Mouse (Mus musculus) heart, adult 9 months (tissue): ENCODE data around the gene Simc1.
"Not testable (repeated sequence)": the region's sequence is repeated elsewhere in the genome, so short reads cannot be mapped to it uniquely, and the experiment has no call there.

Source experiments
- DNase-seq, 2 experiments: peaks; one replicate each; pipeline ENCODE4 v3.0.0; 2022; ENCODE audit warnings: low spot score in 2 of 2

Simc1 gene

DNA sequence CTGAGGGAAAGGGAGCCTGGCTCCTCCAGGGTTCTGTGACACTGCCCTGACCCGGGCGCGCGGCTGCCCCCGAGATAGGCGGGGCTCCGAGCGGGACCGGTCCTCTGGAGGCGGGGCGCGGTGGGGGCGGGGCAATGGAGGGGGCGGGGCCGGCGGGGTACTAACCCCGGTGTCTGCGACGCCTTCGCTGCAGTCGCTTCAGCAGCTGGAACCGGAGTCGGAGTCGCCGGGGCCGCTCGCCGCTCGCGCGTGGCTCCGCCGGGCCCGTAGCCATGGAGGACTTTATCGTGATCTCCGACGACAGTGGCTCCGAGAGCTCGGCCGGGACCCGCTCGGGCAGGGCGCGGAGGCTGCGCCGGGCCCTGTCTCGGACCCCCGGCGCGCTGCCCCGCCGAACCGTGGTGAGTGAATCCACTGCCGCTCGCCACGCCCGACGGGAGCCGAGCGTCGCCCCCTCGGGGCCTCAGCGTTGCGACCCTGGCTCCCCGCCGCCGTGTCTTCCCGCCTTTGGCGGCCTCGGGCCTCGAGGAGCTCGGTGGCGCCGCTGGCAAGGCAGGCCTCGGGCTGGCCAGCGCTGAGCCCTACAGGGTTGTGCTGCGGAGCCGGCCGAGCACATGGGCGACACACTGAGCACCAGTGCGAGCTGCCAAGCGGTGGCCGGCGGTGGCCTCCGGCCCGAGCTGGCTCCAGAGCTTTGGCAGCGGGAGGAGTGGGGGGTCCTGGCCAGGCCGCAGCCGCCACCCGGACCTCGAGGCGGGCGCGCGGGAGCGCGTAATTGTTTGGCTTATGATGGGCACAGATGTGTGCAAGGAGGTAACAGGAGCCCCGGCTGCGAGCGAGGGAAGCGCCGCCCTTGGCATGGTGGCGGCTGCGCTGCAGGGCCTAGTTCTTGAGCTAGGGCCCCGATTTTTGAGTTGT, at the start of gene Simc1:
Gene Simc1 (plus strand): TSS at position 176 of the 918 bp plus-strand sequence.
- DNase-seq = peak; percentile 66 to 76

DNA sequence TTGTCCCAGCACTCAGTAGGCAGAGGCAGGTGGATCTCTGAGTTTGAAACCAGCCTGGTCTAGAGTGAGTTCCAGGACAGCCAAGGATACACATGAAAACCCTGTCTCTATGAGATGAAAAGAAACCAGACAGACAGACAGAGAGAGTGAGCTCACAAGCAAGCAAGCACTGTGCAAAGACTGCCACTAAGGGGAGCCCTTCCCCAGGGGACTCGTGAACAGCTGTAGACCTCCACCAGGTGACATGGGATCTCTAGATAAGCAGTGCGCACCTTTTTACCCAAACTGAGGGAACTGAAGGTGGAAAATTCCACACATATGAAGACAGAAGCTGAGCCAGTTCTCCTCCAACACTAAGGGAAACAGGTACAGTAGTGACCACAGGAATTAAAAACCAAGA, 46.5 kb upstream of the Simc1 start:
- no peak for DNase-seq

DNA sequence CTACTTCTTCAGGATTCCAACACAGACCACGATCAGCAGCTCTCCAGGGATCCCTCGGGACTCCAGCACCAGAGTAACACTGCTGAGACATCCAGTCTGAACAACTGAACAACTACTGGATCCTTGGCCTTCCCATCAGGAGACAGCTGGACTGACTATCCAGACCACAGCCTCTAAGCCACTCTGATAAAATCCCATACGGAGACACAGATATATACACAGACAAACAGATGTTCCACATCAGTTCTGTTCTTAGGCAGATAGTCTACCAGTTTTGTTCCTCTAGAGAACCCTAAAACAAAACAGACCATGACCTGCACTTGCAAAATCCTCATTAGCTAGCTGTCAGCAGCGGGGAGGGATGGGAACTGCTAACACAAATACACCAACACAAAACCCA, 44.3 kb upstream of the Simc1 start:
- no peak for DNase-seq

DNA sequence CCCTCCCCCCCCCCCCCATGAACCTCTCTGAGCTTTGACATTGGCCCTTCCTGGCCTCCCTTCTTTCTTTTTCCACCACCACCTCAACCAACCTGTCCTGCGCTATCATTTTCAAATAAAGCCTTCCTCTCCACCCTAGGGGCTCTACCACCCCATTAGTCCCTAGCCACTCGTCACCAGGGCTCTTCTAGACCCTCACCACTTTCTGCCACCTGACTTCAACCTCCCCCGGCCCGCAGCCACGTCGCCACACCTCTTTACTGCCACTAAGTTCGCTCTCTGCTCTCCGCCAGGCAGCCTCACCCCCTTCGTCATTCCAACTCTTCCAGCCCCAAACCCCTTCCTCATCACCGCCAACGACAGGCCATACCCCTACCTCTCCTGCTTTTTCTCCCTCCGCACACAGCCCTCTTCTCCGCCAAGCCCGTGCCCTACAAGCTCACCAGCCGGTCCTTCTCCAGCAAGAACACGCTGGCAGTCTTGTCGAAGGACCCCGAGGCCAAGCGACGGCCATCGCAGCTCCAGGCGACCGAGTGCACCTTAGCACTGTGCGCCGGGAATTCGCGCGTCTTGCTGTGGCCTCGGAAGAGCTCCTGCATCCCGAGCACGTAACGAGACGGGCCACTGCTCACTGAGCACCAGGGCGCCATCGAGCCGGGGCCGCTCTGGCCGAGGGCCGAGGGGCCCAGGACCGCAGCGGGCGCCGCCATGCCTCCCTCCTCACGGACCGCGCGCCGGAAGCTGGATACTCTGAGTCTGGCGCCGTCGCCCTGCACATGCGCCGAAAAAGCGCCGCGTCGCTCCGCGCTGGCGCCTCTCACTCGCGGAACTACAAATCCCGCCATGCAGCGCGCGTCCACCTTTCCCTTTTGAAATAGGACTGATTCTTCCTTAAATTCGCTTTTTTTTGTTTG, 35.2 kb upstream of the Simc1 start, which contains the start of gene Thoc3:
Gene Thoc3 (minus strand): TSS at position 752 of the 914 bp plus-strand sequence.
- DNase-seq = peak; percentile 78 to 88

DNA sequence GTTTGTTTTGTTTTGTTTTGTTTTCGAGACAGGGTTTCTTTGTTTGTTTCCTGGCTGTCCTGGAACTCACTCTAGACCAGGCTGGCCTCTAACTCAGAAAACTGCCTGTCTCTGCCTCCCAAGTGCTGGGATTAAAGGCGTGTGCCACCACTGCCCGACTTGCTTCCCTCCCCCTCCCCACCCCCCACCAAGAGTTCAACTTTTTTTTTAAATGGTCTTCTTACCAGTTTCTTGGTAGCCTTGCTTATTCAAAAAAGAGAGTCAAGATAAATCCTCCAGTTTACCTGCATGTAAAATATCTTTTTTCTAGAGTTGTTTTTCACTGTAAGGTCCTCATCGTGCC, 34.6 kb upstream of the Simc1 start:
- no peak for DNase-seq

DNA sequence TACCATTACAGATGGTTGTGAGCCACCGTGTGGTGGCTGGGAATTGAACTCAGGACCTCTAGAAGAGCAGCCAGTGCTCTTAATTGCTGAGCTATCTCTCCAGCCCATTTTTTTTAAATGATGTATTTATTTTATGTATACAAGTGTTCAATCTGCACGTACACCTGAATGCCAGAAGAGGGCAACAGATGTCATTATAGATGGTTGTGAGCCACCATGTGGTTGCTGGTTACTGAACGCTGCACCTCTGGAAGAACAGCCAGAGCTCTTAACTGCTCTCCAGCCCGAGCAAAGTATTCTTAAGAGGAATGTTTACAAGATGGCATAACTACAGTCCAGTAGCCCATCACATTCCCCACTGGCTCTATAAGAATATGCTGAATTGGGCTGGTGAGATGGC, 31.6 kb upstream of the Simc1 start:
- no peak for DNase-seq

DNA sequence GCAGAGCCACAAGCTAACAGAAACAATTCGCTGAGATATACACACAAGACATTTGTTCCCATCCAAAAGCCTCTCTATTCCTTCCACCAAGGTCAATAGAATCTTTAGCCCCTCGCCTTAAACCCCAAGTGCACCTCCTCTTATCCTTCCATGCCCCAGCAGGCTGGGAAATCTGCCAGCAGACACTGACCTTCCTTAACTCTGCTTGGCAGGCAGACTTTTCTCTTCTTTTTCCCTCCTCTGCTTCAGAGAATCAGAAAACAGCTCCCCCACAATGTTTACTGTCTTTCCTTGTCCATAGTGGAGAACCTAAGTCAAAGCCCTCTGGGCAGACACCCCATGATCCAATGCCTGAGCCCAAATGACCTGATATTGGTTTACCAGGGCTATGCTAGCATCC, 28.6 kb upstream of the Simc1 start:
- no peak for DNase-seq

DNA sequence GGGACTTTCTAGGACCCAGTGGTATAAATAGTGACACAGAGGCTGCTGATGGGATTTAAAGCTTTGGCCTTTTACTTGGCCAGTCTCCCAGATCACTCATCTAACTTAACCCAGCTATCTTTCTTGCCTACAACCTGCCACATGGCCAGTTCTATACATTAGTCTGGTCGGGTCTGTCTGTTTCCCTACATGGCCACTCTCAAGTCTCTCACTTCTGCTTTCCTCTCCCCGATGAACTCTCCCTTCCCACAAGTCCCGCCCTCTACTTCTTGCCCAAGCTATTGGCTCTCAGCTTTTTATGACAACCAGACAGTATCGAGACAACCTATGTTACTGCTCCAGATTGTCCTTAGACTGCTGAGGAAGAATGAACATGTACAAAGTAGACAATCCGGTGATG, 27.9 kb upstream of the Simc1 start:
- DNase-seq = no peak

DNA sequence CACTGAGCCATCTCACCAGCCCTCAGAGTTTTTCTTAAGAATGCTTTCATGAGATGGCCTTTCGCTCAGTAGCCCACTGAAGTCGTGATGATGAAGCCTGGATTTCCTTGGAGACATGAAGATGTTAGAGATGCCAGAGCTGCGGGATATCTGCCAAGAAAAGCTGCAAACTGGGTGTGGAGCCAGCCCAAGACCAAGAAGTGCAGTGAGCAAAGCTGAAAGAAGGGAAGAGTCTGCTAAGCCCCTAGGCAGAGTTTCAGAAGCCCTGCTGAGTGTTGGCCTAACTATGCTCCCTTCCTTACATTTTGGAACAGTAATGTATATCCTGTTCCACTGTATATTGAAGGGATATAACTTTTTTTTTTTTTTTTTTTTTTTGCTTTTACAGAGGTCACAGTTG, 24.3 kb upstream of the Simc1 start:
- DNase-seq = no peak

DNA sequence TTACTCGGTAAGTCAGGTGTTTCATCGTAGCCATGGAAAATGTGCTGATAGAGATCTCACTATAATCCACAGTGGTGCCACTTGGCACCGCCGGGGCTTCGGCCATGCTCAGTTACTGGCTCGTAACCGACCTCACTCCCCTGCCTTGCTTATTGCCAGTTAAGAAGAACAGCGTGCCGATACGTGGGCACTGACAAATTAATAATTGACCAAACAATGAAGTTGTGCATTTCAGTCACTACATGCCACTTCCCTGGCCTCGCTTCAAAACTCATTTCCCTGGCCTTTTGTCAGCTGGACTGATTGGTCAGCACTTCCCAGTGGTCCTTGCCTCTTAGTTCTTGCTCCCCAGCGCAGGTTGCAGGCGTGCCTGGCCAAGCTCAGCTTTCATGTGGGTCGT, 22.1 kb upstream of the Simc1 start:
- DNase-seq = no peak

DNA sequence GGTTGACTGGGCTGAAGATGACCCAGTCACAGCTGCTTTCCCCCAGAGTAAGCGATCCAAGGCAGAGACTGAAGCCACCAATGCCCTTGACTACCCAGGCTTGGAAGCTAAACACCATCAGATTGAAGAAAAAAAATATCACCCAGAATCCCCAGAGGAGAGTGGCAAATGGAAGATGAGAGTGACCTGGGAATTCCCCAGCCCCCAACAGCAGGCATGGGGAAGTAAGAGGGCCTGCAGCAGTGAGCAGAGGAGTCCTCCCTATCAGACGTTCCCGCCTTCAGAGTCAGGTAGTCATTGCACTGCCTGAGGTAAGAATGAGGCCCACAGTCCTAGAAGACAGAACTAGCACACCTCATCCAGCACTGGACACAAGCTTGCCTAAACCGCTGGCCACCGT, 13.2 kb upstream of the Simc1 start:
- no peak for DNase-seq

DNA sequence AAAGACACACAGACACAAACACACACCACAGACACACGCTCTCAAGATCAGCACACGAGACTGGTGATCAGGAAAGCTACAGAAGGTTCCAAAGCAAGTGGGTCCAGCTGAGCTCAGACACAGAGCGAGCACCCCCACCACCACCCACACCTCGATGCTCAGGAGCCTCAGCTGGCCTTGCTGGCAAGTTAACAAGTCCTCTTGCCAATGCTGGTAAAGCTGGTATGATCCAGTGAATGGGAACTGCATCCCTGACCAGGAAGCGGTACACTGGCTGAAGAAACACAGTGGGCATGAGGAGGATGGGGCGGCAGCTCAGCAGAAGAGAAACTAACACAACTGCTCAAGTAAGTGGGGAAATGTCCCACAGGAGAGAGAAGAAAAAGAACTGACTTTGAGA, 12.2 kb upstream of the Simc1 start:
- DNase-seq = no peak

DNA sequence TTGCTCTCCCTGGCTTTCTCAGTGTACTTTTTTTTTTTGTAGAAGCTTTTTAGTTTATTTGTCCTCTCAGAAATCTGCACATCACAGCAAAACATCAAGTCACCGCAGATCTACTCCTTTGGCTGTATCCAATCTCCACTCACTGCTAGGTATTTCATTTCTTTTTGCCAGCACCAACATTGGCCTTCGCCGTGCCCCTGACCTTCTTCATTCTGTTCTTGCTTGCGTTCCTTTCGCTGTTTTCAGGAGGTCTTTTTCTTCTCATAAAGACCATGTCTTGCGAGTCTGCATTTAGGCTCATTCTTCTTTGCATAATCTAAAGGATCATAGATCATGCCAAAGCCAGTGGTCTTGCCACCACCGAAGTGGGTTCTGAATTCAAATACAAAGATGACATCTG, 4.0 kb upstream of the Simc1 start:
- not testable (repeated sequence) for DNase-seq

DNA sequence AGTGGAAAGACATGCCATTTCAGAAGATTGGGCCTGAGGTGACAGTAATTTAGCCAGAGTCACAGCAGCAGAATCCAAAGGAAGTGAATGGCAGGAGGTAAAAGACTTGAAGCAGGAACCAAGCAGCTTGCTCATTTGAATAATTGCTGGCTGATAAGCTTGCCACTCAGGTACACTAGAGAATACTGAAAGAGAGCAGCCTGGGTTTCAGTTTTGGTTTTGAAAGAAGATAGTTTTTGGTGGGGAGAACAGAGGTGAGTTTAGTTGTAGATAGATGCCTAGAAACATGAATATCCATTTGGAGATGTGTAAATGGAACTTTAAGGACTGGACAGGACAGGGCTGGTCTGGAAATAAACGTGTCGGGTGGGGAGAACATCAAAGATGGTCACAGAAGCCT, 2.2 kb upstream of the Simc1 start:
- DNase-seq = no peak

DNA sequence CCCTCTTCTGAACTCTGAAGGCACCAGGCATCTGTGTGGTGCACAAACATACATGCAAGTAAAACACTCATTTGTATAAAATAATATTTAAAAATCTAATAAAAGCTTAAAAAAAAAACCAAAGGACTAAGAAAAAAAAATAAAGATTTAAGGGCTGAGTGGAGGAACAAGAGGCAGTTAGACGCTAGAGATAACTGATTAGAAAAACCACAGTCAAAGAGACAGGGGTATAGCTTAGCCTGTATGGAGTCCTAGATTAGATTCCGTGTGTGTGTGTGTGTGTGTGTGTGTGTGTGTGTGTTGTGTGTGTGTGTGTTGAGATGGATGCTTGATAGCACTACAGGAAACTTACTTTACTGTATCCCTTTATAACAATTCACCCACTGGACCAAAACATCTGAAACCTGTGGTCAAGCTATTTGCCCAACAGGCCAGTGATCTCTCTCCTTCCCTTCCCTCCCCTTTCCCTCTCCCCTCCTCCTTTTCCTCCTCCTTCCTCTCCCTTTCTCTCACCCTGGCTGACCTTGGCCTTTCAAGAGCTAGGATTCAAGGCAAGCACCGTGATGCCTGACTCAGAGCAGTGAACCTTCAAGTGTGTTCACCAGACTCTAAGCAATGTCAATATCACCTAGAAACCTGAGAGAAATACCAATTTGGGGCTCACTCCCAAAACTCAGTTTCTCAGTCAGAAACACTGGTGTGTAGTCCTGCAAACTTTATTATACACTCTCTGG, 1.5 kb upstream of the Simc1 start:
- DNase-seq = no peak

DNA sequence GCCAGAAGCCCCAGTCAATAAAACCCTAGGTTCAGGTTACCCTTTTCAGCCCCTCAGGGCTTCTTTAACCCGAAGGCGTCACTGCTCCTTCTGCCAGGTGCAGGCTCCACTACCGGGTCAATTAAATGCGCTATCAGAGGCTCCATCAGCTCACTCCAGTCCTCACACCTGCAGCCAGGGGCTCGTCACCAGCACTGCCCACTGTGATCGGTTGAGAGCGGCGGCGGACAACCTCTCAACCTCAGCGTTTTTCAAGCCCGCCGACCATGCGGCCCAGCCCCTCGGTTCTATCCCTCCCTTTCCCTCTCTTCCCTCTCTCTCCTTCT, 338 bp upstream of the Simc1 start:
- DNase-seq = no peak

DNA sequence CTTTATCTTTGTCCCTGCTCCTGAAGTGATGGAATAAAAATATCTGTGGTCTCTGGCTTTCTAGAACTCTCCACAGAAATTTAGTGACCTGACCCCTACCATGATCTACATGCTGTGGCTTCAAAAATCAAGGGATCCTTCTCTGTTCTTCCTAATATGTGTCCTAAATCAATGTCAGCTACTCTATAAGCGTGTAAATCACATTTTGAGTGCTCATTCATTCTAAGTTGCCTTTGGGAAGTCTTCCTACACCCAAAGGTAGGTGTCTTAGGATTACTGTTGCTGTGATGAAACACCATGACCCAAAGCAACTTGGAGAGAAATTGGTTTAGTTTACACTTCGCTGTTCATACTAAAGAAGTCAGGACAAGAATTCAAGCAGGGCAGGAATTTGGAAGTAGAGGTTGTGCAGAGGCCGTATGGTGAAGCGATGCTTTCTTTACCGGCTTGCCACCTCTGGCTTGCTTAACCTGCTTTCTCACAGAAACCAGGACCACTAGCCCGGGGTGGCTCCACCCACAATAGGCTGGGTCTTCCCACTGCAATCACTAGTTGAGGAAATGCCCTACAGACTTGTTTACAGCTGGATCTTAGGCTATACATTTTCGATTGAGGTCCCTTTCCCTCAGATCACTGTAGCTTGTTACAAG, 1.2 kb downstream of the Simc1 start:
- no peak for DNase-seq

DNA sequence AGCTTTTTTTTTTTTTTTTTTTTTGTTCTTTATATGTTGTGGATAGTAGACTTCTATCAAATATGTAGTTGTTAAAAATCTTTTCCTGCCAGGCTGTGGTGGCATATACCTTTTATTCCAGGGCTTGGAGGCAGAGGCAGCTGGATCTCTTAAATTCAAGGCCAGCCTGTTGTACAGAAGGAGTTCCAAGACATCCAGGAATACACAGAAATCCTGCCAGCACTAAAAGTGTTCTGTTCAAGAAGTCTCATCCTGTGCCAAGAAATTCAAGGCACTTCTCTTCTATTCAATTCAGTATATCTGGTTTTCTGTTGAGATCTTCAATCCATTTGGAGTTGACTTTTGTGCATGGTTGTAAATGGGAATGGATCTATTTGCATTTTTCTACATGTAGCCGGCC, 2.3 kb downstream of the Simc1 start:
- DNase-seq = no peak

DNA sequence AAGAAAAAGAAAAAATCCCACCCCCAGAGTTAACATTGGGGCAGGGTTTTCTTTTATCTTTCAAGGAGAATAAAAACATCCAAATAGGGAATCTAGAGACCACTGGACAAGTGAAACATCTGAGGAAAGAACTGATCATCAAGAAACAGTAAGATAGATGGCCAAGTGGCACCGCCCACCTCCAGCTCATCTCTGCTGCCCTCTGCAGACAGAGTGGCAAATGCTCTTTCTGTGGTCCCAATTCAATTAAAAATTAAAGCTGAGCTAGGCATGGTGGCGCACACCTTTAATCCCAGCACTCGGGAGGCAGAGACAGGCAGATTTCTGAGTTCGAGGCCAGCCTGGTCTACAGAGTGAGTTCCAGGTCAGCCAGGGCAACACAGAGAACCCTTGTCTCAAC, 16.6 kb downstream of the Simc1 start:
- DNase-seq = no peak

DNA sequence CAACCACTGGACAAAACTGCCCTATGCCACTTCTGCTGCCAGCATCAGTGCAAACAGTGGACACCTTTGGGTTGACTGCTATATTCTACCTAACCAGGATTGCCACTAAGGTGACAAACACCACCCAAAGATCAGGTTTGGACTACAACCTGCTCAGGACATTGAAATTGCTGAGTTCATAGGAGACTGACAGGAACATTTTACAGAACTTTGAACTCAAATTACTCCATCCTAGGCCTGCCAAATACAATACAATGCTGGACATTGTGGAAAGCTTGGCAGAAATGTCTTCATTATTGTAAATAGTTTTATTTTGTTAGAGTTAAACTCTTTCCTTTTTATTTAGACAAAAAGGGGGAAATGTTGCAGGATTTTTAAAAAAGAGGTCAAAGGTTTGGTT, 17.6 kb downstream of the Simc1 start:
- DNase-seq = no peak

DNA sequence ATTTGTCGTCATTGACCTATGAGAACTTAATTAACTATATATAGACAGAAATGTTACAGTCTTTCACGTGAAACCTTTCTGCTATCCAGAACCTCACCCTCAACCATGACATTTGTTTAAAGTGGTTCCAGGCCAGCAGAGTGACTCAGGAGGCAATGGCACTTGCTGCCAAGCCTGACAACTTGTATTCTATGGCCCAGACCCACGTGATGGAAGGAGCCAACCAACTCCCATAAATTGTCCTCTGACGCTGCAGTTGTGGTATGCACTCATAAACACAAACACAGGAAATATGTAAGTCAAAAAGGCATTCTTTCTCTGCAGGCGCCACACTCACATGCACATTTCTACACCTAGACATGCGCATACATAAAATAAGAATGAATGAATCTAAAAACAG, 23.6 kb downstream of the Simc1 start:
- no peak for DNase-seq

DNA sequence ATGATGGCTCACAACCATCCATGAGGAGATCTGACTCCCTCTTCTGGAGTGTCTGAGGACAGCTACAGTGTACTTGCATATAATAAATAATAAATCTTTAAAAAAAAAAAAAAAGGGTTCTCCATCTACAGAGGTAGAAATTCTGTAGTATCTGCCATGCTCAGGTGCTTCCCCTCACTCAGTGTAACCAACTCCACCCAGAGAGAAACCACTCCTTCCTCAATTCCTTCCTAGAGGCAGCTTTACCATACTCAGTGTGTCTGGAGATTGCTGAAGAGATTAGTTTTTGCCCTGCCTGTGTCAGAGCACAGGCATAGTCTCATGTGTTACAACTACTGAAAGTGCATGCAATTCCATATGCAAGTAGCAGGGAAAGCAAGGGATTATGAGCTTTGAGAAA, 28.6 kb downstream of the Simc1 start:
- DNase-seq = no peak
